Mouse (Mus musculus): ENCODE results near the gene Rpa3. TPM values are rescaled to one million over a fixed set of nuclear protein-coding genes. Genes with fewer than 3 reads are reported as not detected.

Gene Rpa3
- polyA plus RNA-seq, 1 experiment from 2014 or later: 146 TPM

- WGBS: 81% methylated on average over 5 of the region's 5 CpGs
Observed at GRCm38 (mm10) chr6:8278426-8279002, 19.5 kb upstream of the Rpa3 start.

GRCm38 (mm10) chr6:8276431-8276830 is 17.5 kb upstream of the Rpa3 start:
- Histone ChIP-seq H3K9me3 (replicated peaks; ENCODE audit: control insufficient read depth, low read length) (no peaks in the 10 kb centered on the region), H3K9ac (ENCODE audit: low read length) (no peak overlapping the region), H3K27me3 (ENCODE audit: control insufficient read depth, insufficient read depth, low read length) (no peaks in the 10 kb centered on the region), H3K36me3 (ENCODE audit: control insufficient read depth, insufficient read depth, low read length) (0 out of 2 replicates have a peak, but pooled peaks cover 2% of the 10 kb centered on the region), H3K4me1 (ENCODE audit: control insufficient read depth, insufficient read depth, low read length) (no peaks in the 10 kb centered on the region), H3K4me3 (replicated peaks; ENCODE audit: low read length) (no peak overlapping the region), H3K4me2 (ENCODE audit: low read depth, low read length) (no peak overlapping the region), H3K27ac (ENCODE audit: low read length) (no peak overlapping the region)
- 51% methylated on average over 4 of the region's 4 CpGs for WGBS
- no peak; the same call in 1 of the 2 replicates for ATAC-seq (ENCODE audit: insufficient read depth, low FRiP score)

More at GRCm38 (mm10) chr6:8278426-8279002, 19.5 kb upstream of the Rpa3 start:
- Histone ChIP-seq H3K9me3 (replicated peaks; ENCODE audit: control insufficient read depth, low read length) (no peaks in the 10 kb centered on the region), H3K4me2 (ENCODE audit: low read depth, low read length) (no peak overlapping the region), H3K9ac (ENCODE audit: low read length) (no peak overlapping the region), H3K27ac (ENCODE audit: low read length) (no peak overlapping the region), H3K4me1 (ENCODE audit: control insufficient read depth, insufficient read depth, low read length) (no peaks in the 10 kb centered on the region), H3K27me3 (ENCODE audit: control insufficient read depth, insufficient read depth, low read length) (no peaks in the 10 kb centered on the region), H3K36me3 (ENCODE audit: control insufficient read depth, insufficient read depth, low read length) (0 out of 2 replicates have a peak, but pooled peaks cover 2% of the 10 kb centered on the region), H3K4me3 (replicated peaks; ENCODE audit: low read length) (no peak overlapping the region)
- no peak for ATAC-seq (ENCODE audit: insufficient read depth, low FRiP score)

- H3K27ac ChIP-seq (ENCODE audit: low read length): no peak overlapping the region
- no peak overlapping the region for H3K4me3 ChIP-seq (replicated peaks; ENCODE audit: low read length)
- H3K27me3 ChIP-seq (ENCODE audit: control insufficient read depth, insufficient read depth, low read length): no peaks in the 10 kb centered on the region
- ATAC-seq (ENCODE audit: insufficient read depth, low FRiP score): no peak
- no peaks in the 10 kb centered on the region for H3K9me3 ChIP-seq (replicated peaks; ENCODE audit: control insufficient read depth, low read length)
- 0 out of 2 replicates have a peak, but pooled peaks cover under 1% of the 10 kb centered on the region for H3K36me3 ChIP-seq (ENCODE audit: control insufficient read depth, insufficient read depth, low read length)
- no peak overlapping the region for H3K9ac ChIP-seq (ENCODE audit: low read length)
- H3K4me1 ChIP-seq (ENCODE audit: control insufficient read depth, insufficient read depth, low read length): no peaks in the 10 kb centered on the region
- 11% methylated on average over 1 of the region's 1 CpGs for WGBS
- no peak overlapping the region for H3K4me2 ChIP-seq (ENCODE audit: low read depth, low read length)
Observed at GRCm38 (mm10) chr6:8275098-8275497, 16.1 kb upstream of the Rpa3 start.

DNA sequence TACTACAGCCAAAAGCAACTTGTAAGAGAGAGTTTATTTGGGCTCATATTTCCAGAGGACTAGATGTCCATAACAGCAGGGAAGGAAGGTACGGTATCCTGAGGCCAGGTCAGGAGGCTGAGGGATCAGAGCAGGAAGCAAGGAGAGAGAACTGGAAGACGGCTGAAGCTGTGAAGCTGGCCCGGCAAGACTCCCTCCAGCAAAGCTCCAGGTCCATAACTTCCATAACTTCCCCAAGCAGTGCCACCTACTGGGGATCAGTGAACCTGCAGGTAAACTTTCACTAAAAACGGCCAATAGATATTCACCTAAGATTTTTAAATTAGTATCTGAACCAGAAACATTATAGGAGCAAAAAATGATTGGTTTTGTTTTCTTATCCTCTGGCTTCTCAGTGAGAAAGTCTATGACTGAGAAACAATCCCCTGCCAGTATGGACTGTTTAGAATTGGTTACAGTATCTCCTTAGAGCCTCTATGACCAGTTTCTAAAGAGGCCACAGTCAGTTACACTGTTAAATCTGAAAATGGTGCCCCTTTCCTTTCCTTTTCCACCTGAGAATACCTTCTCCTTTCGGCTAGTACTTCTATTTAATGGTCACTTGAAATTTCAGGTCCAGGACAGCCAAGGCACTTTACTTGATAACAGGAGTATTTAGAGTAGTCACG is 15.5 kb upstream of the Rpa3 start:
- H3K36me3 ChIP-seq (ENCODE audit: control insufficient read depth, insufficient read depth, low read length): no peaks in the 10 kb centered on the region
- H3K27me3 ChIP-seq (ENCODE audit: control insufficient read depth, insufficient read depth, low read length): no peaks in the 10 kb centered on the region
- WGBS: 38% methylated on average over 6 of the region's 6 CpGs
- H3K9me3 ChIP-seq (replicated peaks; ENCODE audit: control insufficient read depth, low read length): no peaks in the 10 kb centered on the region
- no peak overlapping the region for H3K27ac ChIP-seq (ENCODE audit: low read length)
- H3K4me2 ChIP-seq (ENCODE audit: low read depth, low read length): no peak overlapping the region
- no peak for ATAC-seq (ENCODE audit: insufficient read depth, low FRiP score)
- H3K9ac ChIP-seq (ENCODE audit: low read length): no peak overlapping the region
- H3K4me1 ChIP-seq (ENCODE audit: control insufficient read depth, insufficient read depth, low read length): peaks cover 4% of the 10 kb centered on the region; the same call in 1 of the 2 replicates
- no peak overlapping the region for H3K4me3 ChIP-seq (replicated peaks; ENCODE audit: low read length)

DNA sequence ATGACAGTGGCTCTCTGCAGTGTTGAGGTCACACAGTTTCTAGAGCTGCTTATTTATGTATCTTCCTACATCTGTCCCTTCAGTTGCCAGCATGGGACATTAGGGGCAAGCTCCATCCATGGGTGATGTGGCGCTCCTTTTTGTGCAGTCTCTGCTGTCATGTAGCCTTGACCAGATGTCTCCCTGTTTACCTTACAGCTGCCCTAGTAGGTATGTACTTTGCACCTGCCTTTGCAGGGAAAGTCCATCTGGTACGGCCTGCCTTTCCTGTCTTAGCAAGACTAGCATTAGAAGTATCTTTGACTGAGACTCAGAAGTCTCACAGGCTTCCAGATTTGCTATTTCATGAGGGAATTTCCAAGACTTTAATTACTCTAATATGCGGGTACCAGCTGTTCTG is 12.1 kb upstream of the Rpa3 start:
- 74% methylated on average over 3 of the region's 3 CpGs for WGBS
- Histone ChIP-seq H3K9me3 (replicated peaks; ENCODE audit: control insufficient read depth, low read length) (no peaks in the 10 kb centered on the region), H3K9ac (ENCODE audit: low read length) (no peak overlapping the region), H3K4me2 (ENCODE audit: low read depth, low read length) (no peak overlapping the region), H3K4me1 (ENCODE audit: control insufficient read depth, insufficient read depth, low read length) (peaks cover 7% of the 10 kb centered on the region; the same call in 1 of the 2 replicates), H3K27ac (ENCODE audit: low read length) (no peak overlapping the region), H3K4me3 (replicated peaks; ENCODE audit: low read length) (no peak overlapping the region), H3K36me3 (ENCODE audit: control insufficient read depth, insufficient read depth, low read length) (no peaks in the 10 kb centered on the region), H3K27me3 (ENCODE audit: control insufficient read depth, insufficient read depth, low read length) (no peaks in the 10 kb centered on the region)
- no peak for ATAC-seq (ENCODE audit: insufficient read depth, low FRiP score)

- ATAC-seq (ENCODE audit: insufficient read depth, low FRiP score): no peak; the same call in 1 of the 2 replicates
- WGBS: under 1% methylated on average over 8 of the region's 8 CpGs
- peaks cover 2% of the 10 kb centered on the region; the same call in 1 of the 2 replicates for H3K4me1 ChIP-seq (ENCODE audit: control insufficient read depth, insufficient read depth, low read length)
Observed at GRCm38 (mm10) chr6:8259667-8260044, 683 bp upstream of the Rpa3 start.

GRCm38 (mm10) chr6:8258316-8258715 is 657 bp downstream of the Rpa3 start:
- Histone ChIP-seq H3K27me3 (ENCODE audit: control insufficient read depth, insufficient read depth, low read length) (no peaks in the 10 kb centered on the region), H3K4me2 (ENCODE audit: low read depth, low read length) (peak overlapping the region; percentile 83), H3K27ac (ENCODE audit: low read length) (peak overlapping the region; percentile 54; the same call in 1 of the 2 replicates), H3K4me1 (ENCODE audit: control insufficient read depth, insufficient read depth, low read length) (peaks cover 2% of the 10 kb centered on the region; the same call in 1 of the 2 replicates), H3K9me3 (replicated peaks; ENCODE audit: control insufficient read depth, low read length) (no peaks in the 10 kb centered on the region), H3K9ac (ENCODE audit: low read length) (peak overlapping the region; percentile 79), H3K4me3 (replicated peaks; ENCODE audit: low read length) (peak overlapping the region; percentile 69), H3K36me3 (ENCODE audit: control insufficient read depth, insufficient read depth, low read length) (no peaks in the 10 kb centered on the region)
- ATAC-seq (ENCODE audit: insufficient read depth, low FRiP score): no peak
- WGBS: 5% methylated on average over 6 of the region's 6 CpGs

More at GRCm38 (mm10) chr6:8259667-8260044, 683 bp upstream of the Rpa3 start:
- Histone ChIP-seq H3K27ac (ENCODE audit: low read length) (peak overlapping the region; percentile 71), H3K4me3 (replicated peaks; ENCODE audit: low read length) (peak overlapping the region; percentile 69), H3K4me2 (ENCODE audit: low read depth, low read length) (peak overlapping the region; percentile 88), H3K36me3 (ENCODE audit: control insufficient read depth, insufficient read depth, low read length) (no peaks in the 10 kb centered on the region), H3K9me3 (replicated peaks; ENCODE audit: control insufficient read depth, low read length) (no peaks in the 10 kb centered on the region), H3K27me3 (ENCODE audit: control insufficient read depth, insufficient read depth, low read length) (no peaks in the 10 kb centered on the region), H3K9ac (ENCODE audit: low read length) (peak overlapping the region; percentile 79)

- H3K27ac ChIP-seq (ENCODE audit: low read length): no peak overlapping the region
- no peak overlapping the region for H3K9ac ChIP-seq (ENCODE audit: low read length)
- H3K4me1 ChIP-seq (ENCODE audit: control insufficient read depth, insufficient read depth, low read length): no peaks in the 10 kb centered on the region
- H3K4me3 ChIP-seq (replicated peaks; ENCODE audit: low read length): no peak overlapping the region
- H3K36me3 ChIP-seq (ENCODE audit: control insufficient read depth, insufficient read depth, low read length): peaks cover 13% of the 10 kb centered on the region; the same call in 1 of the 2 replicates
- no peak for ATAC-seq (ENCODE audit: insufficient read depth, low FRiP score)
- H3K4me2 ChIP-seq (ENCODE audit: low read depth, low read length): no peak overlapping the region
- WGBS: 93% methylated on average over 3 of the region's 3 CpGs
- no peaks in the 10 kb centered on the region for H3K9me3 ChIP-seq (replicated peaks; ENCODE audit: control insufficient read depth, low read length)
- H3K27me3 ChIP-seq (ENCODE audit: control insufficient read depth, insufficient read depth, low read length): no peaks in the 10 kb centered on the region
Observed at GRCm38 (mm10) chr6:8228596-8228995, 30.4 kb downstream of the Rpa3 start.

DNA sequence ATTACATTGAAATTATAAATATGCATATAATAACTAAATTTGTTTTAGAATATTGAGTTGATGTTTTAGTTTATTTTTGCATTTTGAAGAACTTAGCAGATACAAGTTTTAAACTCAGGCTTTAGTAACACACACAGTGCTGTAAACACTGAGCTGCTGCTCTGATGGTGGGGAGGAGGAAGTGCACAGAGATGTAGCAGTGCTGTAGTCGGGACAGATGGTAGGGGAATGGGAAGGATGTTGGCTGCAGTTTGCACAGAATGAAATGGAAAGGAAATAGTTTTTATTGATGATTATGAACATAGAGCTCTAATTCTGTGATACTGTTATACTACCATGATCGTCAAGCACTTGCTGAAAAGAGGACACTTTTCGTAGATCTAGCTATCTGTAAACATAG is 31.9 kb downstream of the Rpa3 start:
- Histone ChIP-seq H3K27me3 (ENCODE audit: control insufficient read depth, insufficient read depth, low read length) (no peaks in the 10 kb centered on the region), H3K4me2 (ENCODE audit: low read depth, low read length) (no peak overlapping the region), H3K9me3 (replicated peaks; ENCODE audit: control insufficient read depth, low read length) (no peaks in the 10 kb centered on the region), H3K4me1 (ENCODE audit: control insufficient read depth, insufficient read depth, low read length) (no peaks in the 10 kb centered on the region), H3K4me3 (replicated peaks; ENCODE audit: low read length) (no peak overlapping the region), H3K36me3 (ENCODE audit: control insufficient read depth, insufficient read depth, low read length) (peaks cover 9% of the 10 kb centered on the region; the same call in 1 of the 2 replicates), H3K9ac (ENCODE audit: low read length) (no peak overlapping the region), H3K27ac (ENCODE audit: low read length) (no peak overlapping the region)
- no peak for ATAC-seq (ENCODE audit: insufficient read depth, low FRiP score)
- 70% methylated on average over 3 of the region's 3 CpGs for WGBS
